Mouse (Mus musculus) left cerebral cortex, postnatal 10 days (tissue): ENCODE data around the gene Jade2. TPM values are rescaled to one million over a fixed set of nuclear protein-coding genes. Genes with fewer than 3 reads are reported as not detected.

Experiments
- DNase-seq, 2 experiments: peaks; one replicate each; pipeline ENCODE4 v3.0.0; 2021 to 2022; ENCODE audit warnings: low spot score in 2 of 2, mixed read lengths in 1 of 2; ENCODE audit errors: extremely low spot score in 1 of 2
- intact Hi-C: fragments of 180-260 bp; cut with DNase I; formaldehyde crosslinking; loops from one replicate; pipeline ENCODE4 v1.15.1; 2025
- total RNA-seq, 2 experiments: library from RNA; stranded (reverse); gene quantifications; 2 replicates each; pipeline ENCODE4 v1.2.3; 2021

Jade2 gene
- total RNA-seq, 2 experiments from 2014 or later = 6.7 to 8.2 TPM

- intact Hi-C loops = no loop called here
Observed at GRCm38 (mm10) chr11:51840657-51841056, 16.8 kb downstream of the Jade2 start.

GRCm38 (mm10) chr11:51839973-51840372 lies 17.5 kb downstream of the Jade2 start:
- no peak for DNase-seq
- intact Hi-C loops = no loop called here

More at GRCm38 (mm10) chr11:51840657-51841056, 16.8 kb downstream of the Jade2 start:
- no peak for DNase-seq

- no peak for DNase-seq
- intact Hi-C loops = no loop called here
Observed at GRCm38 (mm10) chr11:51839106-51839505, 18.3 kb downstream of the Jade2 start.

- intact Hi-C loops = no loop called here
- no peak for DNase-seq
Observed at GRCm38 (mm10) chr11:51837164-51838153, 20.0 kb downstream of the Jade2 start.

- DNase-seq = no peak
- intact Hi-C loops = no loop called here
Observed at GRCm38 (mm10) chr11:51836506-51836905, 20.9 kb downstream of the Jade2 start.

- intact Hi-C loops = no loop called here
- no peak for DNase-seq
Observed at GRCm38 (mm10) chr11:51835598-51835997, 21.9 kb downstream of the Jade2 start.

- DNase-seq = no peak
- intact Hi-C loops = no loop called here
Observed at GRCm38 (mm10) chr11:51834067-51834411, 23.4 kb downstream of the Jade2 start.

- no peak for DNase-seq
- intact Hi-C loops = no loop called here
Observed at GRCm38 (mm10) chr11:51833393-51834066, 23.9 kb downstream of the Jade2 start.

GRCm38 (mm10) chr11:51832992-51833391 lies 24.5 kb downstream of the Jade2 start:
- intact Hi-C loops = no loop called here
- DNase-seq = no peak

GRCm38 (mm10) chr11:51831962-51832909 lies 25.2 kb downstream of the Jade2 start:
- DNase-seq = peak; percentile 26 to 42

GRCm38 (mm10) chr11:51824867-51825424 lies 32.5 kb downstream of the Jade2 start:
- DNase-seq = no peak
- intact Hi-C loops = loop anchor here (5.0 kb wide), 1 partner anchor 32 kb away; the partner anchor contains the start of gene Jade2

More at GRCm38 (mm10) chr11:51831962-51832909, 25.2 kb downstream of the Jade2 start:
- intact Hi-C loops = no loop called here

GRCm38 (mm10) chr11:51823963-51824753 lies 33.3 kb downstream of the Jade2 start:
- DNase-seq = peak in 1 of 2 experiments; percentile 69
- intact Hi-C loops = loop anchor here (5.0 kb wide), 1 partner anchor 33 kb away; the partner anchor contains the start of gene Jade2

- no peak for DNase-seq
- intact Hi-C loops = loop anchor here (5.0 kb wide), 1 partner anchor 34 kb away; the partner anchor contains the start of gene Jade2
Observed at GRCm38 (mm10) chr11:51823271-51823670, 34.2 kb downstream of the Jade2 start.

- DNase-seq = peak in 1 of 2 experiments; percentile 26
- intact Hi-C loops = loop anchor here (5.0 kb wide), 1 partner anchor 35 kb away; the partner anchor contains the start of gene Jade2
Observed at GRCm38 (mm10) chr11:51822736-51823135, 34.7 kb downstream of the Jade2 start.

GRCm38 (mm10) chr11:51820861-51821260 lies 36.6 kb downstream of the Jade2 start:
- peak; percentile 42 to 82 for DNase-seq
- intact Hi-C loops = loop anchor here (5.0 kb wide), 1 partner anchor 36 kb away; the partner anchor contains the start of gene Jade2

GRCm38 (mm10) chr11:51819964-51820363 lies 37.5 kb downstream of the Jade2 start:
- no peak for DNase-seq
- intact Hi-C loops = loop anchor here (2.0 to 10.0 kb wide), 3 partner anchors 37 to 405 kb away; partner anchors contain the start of genes Cdkn2aipnl and Jade2

GRCm38 (mm10) chr11:51818837-51819236 lies 38.6 kb downstream of the Jade2 start:
- no peak for DNase-seq
- intact Hi-C loops = loop anchor here (2.0 to 10.0 kb wide), 2 partner anchors 148 to 406 kb away; partner anchors contain the start of gene Cdkn2aipnl
